Comparison of ENCODE assay signal across 15 mouse cellular contexts in genomic region chr2:71867019-71867418, GRCm38 (mm10). TPM values are rescaled to one million over a fixed set of nuclear protein-coding genes. Genes with fewer than 3 reads are reported as not detected.
DNase-seq lines count a peak whose midpoint lies in the region; ATAC-seq lines count a peak whose summit lies in the region.
"Had no signal": no experiment of that assay in that cellular context is flagged by ENCODE, and none has a peak within 500 bp of the region (broad histone marks: within the 10 kb centered on the region; RNA-seq: fewer than 3 reads in every experiment).

No protein-coding gene starts in this region.

- WGBS in kidney, embryonic 15.5 days, result 62% methylated on average over 3 of the region's 3 CpGs
- WGBS in forebrain, embryonic 13.5 days, result 80% methylated on average over 3 of the region's 3 CpGs

- no peaks in the 10 kb centered on the region for H3K27me3 ChIP-seq in kidney, embryonic 15.5 days
- H3K27me3 ChIP-seq in forebrain, embryonic 13.5 days, result no peaks in the 10 kb centered on the region
- H3K27me3 ChIP-seq: embryonic facial prominence, embryonic 13.5 days; heart, embryonic 12.5 days had no signal

- H3K9me3 ChIP-seq in kidney, embryonic 15.5 days (replicated peaks), result no peaks in the 10 kb centered on the region
- no peaks in the 10 kb centered on the region for H3K9me3 ChIP-seq in forebrain, embryonic 13.5 days (replicated peaks)
- H3K9me3 ChIP-seq: embryonic facial prominence, embryonic 13.5 days; forebrain, embryonic 10.5 days; heart, embryonic 12.5 days had no signal

- ATAC-seq in CD4-positive, CD25-positive, alpha-beta regulatory T cell, adult 4 months, result no peak
- no peak for ATAC-seq in kidney, embryonic 15.5 days (replicated peaks; ENCODE audit: low FRiP score)
- no peak for ATAC-seq in forebrain, embryonic 13.5 days
- ATAC-seq: hindbrain, embryonic 16.5 days had no signal

- peak; percentile 13 for DNase-seq in CD4-positive, CD25-positive, alpha-beta regulatory T cell, adult 2 months (ENCODE audit: low read depth, low spot score)
- DNase-seq in kidney, postnatal 14 days, result no peak
- peak; percentile 38 for DNase-seq in thymus, postnatal 25 days
- DNase-seq in thymus, postnatal 0 days (ENCODE audit: low spot score), result no peak
- DNase-seq in frontal cortex, postnatal 14 days (ENCODE audit: low spot score in 2 of 2), result no peak
- DNase-seq: cerebellum, adult 11-12 months; layer of hippocampus, postnatal 36 days; lung, adult 2 months had no signal

- no peak overlapping the region for H3K4me3 ChIP-seq in kidney, embryonic 15.5 days (replicated peaks)
- H3K4me3 ChIP-seq in forebrain, embryonic 13.5 days, result no peak overlapping the region
- H3K4me3 ChIP-seq: embryonic facial prominence, embryonic 13.5 days; forebrain, embryonic 10.5 days; heart, embryonic 12.5 days had no signal

- H3K9ac ChIP-seq in kidney, embryonic 15.5 days, result no peak overlapping the region
- H3K9ac ChIP-seq in forebrain, embryonic 13.5 days, result no peak overlapping the region
- H3K9ac ChIP-seq: embryonic facial prominence, embryonic 13.5 days; heart, embryonic 12.5 days had no signal

- no peaks in the 10 kb centered on the region for H3K36me3 ChIP-seq in kidney, embryonic 15.5 days
- H3K36me3 ChIP-seq in forebrain, embryonic 13.5 days (ENCODE audit: poor library complexity, severe bottlenecking), result no peaks in the 10 kb centered on the region
- H3K36me3 ChIP-seq: embryonic facial prominence, embryonic 13.5 days; forebrain, embryonic 10.5 days; heart, embryonic 12.5 days had no signal

- peaks cover 30% of the 10 kb centered on the region for H3K4me1 ChIP-seq in kidney, embryonic 15.5 days
- H3K4me1 ChIP-seq in forebrain, embryonic 13.5 days, result no peaks in the 10 kb centered on the region
- H3K4me1 ChIP-seq: embryonic facial prominence, embryonic 13.5 days had no signal

- H3K4me2 ChIP-seq in kidney, embryonic 15.5 days, result no peak overlapping the region
- no peak overlapping the region for H3K4me2 ChIP-seq in forebrain, embryonic 13.5 days
- H3K4me2 ChIP-seq: embryonic facial prominence, embryonic 13.5 days; heart, embryonic 12.5 days had no signal

- H3K27ac ChIP-seq in kidney, embryonic 15.5 days, result peak overlapping the region; percentile 73
- no peak overlapping the region for H3K27ac ChIP-seq in forebrain, embryonic 13.5 days
- H3K27ac ChIP-seq: embryonic facial prominence, embryonic 13.5 days; forebrain, embryonic 10.5 days had no signal

RNA-seq across cellular contexts. Expression of gene Pdk1, which starts 6.0 kb away (rescaled TPM):
- polyA plus RNA-seq in CD4-positive, CD25-positive, alpha-beta regulatory T cell, adult 4 months (2017; shearing (Covaris generic)), result 10 to 100 TPM; 37.4 to 41.7 TPM
- 44.4 and 45.2 TPM in 2 replicates for polyA plus RNA-seq in kidney, embryonic 15.5 days (2015; fragmentation: Nextera tagmentation; extraction: Ambion mirVana)
- 60.2 and 73.8 TPM in 2 replicates for polyA plus RNA-seq in thymus, postnatal 0 days (2015; fragmentation: Nextera tagmentation; extraction: Ambion mirVana)
- 17.0 and 19.0 TPM in 2 replicates for polyA plus RNA-seq in forebrain, embryonic 13.5 days (2015; fragmentation: Nextera tagmentation; extraction: Ambion mirVana)

Comparison
In these comparisons a context has a peak if more than half of its experiments do, and no peak if none do; other contexts are left out.
1. DNase-seq: peak in CD4-positive, CD25-positive, alpha-beta regulatory T cell, adult 2 months (single experiment) and thymus, postnatal 25 days (single experiment); none in kidney, postnatal 14 days (single experiment), thymus, postnatal 0 days (single experiment) and frontal cortex, postnatal 14 days (0 of 2).